Comparison of ENCODE assay signal across 12 mouse cellular contexts in genomic region chr2:145457106-145457747, GRCm38 (mm10).
DNase-seq lines count a peak whose midpoint lies in the region; ATAC-seq and TF ChIP-seq lines count a peak whose summit lies in the region.
"Had no signal": no experiment of that assay in that cellular context is flagged by ENCODE, and none has a peak within 500 bp of the region (broad histone marks: within the 10 kb centered on the region; RNA-seq: fewer than 3 reads in every experiment).

No protein-coding gene starts in this region.

- no peak overlapping the region for H3K4me3 ChIP-seq in kidney, embryonic 15.5 days (replicated peaks)
- no peak overlapping the region for H3K4me3 ChIP-seq in CH12.LX (replicated peaks in 1 of 3; ENCODE audit: low read depth in 2 of 3, low read length in 2 of 3, poor library complexity in 1 of 3)
- H3K4me3 ChIP-seq in midbrain, embryonic 12.5 days = no peak overlapping the region
- H3K4me3 ChIP-seq: forebrain, embryonic 15.5 days had no signal

- WGBS in kidney, embryonic 15.5 days = 51% methylated on average over 8 of the region's 8 CpGs
- WGBS in midbrain, embryonic 12.5 days = 35% methylated on average over 8 of the region's 8 CpGs

- no peak overlapping the region for H3K27ac ChIP-seq in kidney, embryonic 15.5 days
- H3K27ac ChIP-seq in CH12.LX (ENCODE audit: insufficient read depth, low read depth) = no peak overlapping the region
- H3K27ac ChIP-seq in midbrain, embryonic 12.5 days (replicated peaks) = no peak overlapping the region
- H3K27ac ChIP-seq: forebrain, embryonic 15.5 days had no signal

- H3K4me1 ChIP-seq in kidney, embryonic 15.5 days = no peaks in the 10 kb centered on the region
- no peaks in the 10 kb centered on the region for H3K4me1 ChIP-seq in CH12.LX (ENCODE audit: control insufficient read depth in 1 of 2, insufficient read depth in 2 of 2)
- H3K4me1 ChIP-seq in midbrain, embryonic 12.5 days = no peaks in the 10 kb centered on the region

- no peak for TF ChIP-seq EP300 in CH12.LX (IDR thresholded peaks at IDR 0.05; ENCODE audit: low read length)

- no peaks in the 10 kb centered on the region for H3K9me3 ChIP-seq in kidney, embryonic 15.5 days (replicated peaks)
- no peaks in the 10 kb centered on the region for H3K9me3 ChIP-seq in CH12.LX (replicated peaks; ENCODE audit: low read length)
- H3K9me3 ChIP-seq in midbrain, embryonic 12.5 days = no peaks in the 10 kb centered on the region
- H3K9me3 ChIP-seq: forebrain, embryonic 15.5 days had no signal

- in situ Hi-C loops in CH12.LX (cut with MboI; ENCODE audit: low pct_ligation_motif_present, low pct_unique_long_range_greater_than_20kb, low sequenced_read_pairs) = no loop called here

- 0 out of 2 replicates have a peak, but pooled peaks have one; percentile 15 for ATAC-seq in kidney, embryonic 15.5 days (replicated peaks; ENCODE audit: low FRiP score)
- ATAC-seq in midbrain, embryonic 12.5 days (ENCODE audit: low FRiP score, low read depth) = 0 out of 2 replicates have a peak, but pooled peaks have one; percentile 38
- ATAC-seq: forebrain, embryonic 15.5 days had no signal

- H3K79me2 ChIP-seq in CH12.LX (replicated peaks; ENCODE audit: control insufficient read depth, extremely low read depth, insufficient read depth, poor library complexity, severe bottlenecking) = no peaks in the 10 kb centered on the region

- no peak for TF ChIP-seq POLR2A in CH12.LX (IDR thresholded peaks at IDR 0.05; ENCODE audit: low read depth, low read length)

- dilution Hi-C loops in CH12.LX (cut with MboI; ENCODE audit: extremely low pct_ligation_motif_present, extremely low pct_unique_long_range_greater_than_20kb, low sequenced_read_pairs) = no loop called here

- no peak overlapping the region for H3K4me2 ChIP-seq in kidney, embryonic 15.5 days
- no peak overlapping the region for H3K4me2 ChIP-seq in CH12.LX (ENCODE audit: insufficient read depth, low read depth, poor library complexity, severe bottlenecking)
- H3K4me2 ChIP-seq in midbrain, embryonic 12.5 days (replicated peaks) = no peak overlapping the region
- H3K4me2 ChIP-seq: forebrain, embryonic 15.5 days had no signal

- no peaks in the 10 kb centered on the region for H3K27me3 ChIP-seq in kidney, embryonic 15.5 days
- H3K27me3 ChIP-seq in CH12.LX (replicated peaks) = peaks cover 8% of the 10 kb centered on the region
- no peaks in the 10 kb centered on the region for H3K27me3 ChIP-seq in midbrain, embryonic 12.5 days
- H3K27me3 ChIP-seq: forebrain, embryonic 15.5 days had no signal

- no peak for DNase-seq in kidney, postnatal 4 days
- DNase-seq in CH12.LX (ENCODE audit: extremely low read depth) = peak; percentile 8
- DNase-seq in embryo, embryonic 10 days (ENCODE audit: low spot score) = peak; percentile 64
- DNase-seq in frontal cortex, postnatal 36 days (ENCODE audit: low spot score in 2 of 2) = no peak
- DNase-seq in Muller cell, postnatal 12 days (ENCODE audit: inconsistent ontology term) = no peak
- no peak for DNase-seq in frontal cortex, adult 2 months (ENCODE audit: extremely low spot score in 1 of 2, low spot score in 1 of 2)
- DNase-seq: heart, postnatal 10 days; kidney, postnatal 25 days; thymus, postnatal 25 days had no signal

- no peaks in the 10 kb centered on the region for H3K36me3 ChIP-seq in kidney, embryonic 15.5 days
- no peaks in the 10 kb centered on the region for H3K36me3 ChIP-seq in CH12.LX (replicated peaks in 1 of 2; ENCODE audit: control insufficient read depth in 1 of 2, insufficient read depth in 1 of 2, low read length in 1 of 2)
- H3K36me3 ChIP-seq in midbrain, embryonic 12.5 days = no peaks in the 10 kb centered on the region
- H3K36me3 ChIP-seq: forebrain, embryonic 15.5 days had no signal

- H3K9ac ChIP-seq in kidney, embryonic 15.5 days = no peak overlapping the region
- H3K9ac ChIP-seq in CH12.LX (ENCODE audit: insufficient read depth, low read depth) = no peak overlapping the region
- no peak overlapping the region for H3K9ac ChIP-seq in midbrain, embryonic 12.5 days (replicated peaks)
- H3K9ac ChIP-seq: forebrain, embryonic 15.5 days had no signal

- peak; percentile 42 for TF ChIP-seq RAD21 in CH12.LX (IDR thresholded peaks at IDR 0.05; ENCODE audit: low read depth, low read length)

- TF ChIP-seq CTCF in CH12.LX (conservative IDR thresholded peaks at IDR 0.05 in 1 of 2, IDR thresholded peaks at IDR 0.05 in 1 of 2; ENCODE audit: low read depth in 2 of 2, low read length in 2 of 2) = peak; percentile 34 to 57; a peak in 3 of 4 replicates

TF ChIP-seq in CH12.LX, 34 proteins besides CTCF, POLR2A, EP300 and RAD21:
- no peak for TF ChIP-seq HCFC1 (IDR thresholded peaks at IDR 0.05; ENCODE audit: low read depth, low read length)
- peak; percentile 39 for TF ChIP-seq SMC3 (IDR thresholded peaks at IDR 0.05; ENCODE audit: low read depth, low read length)
TF ChIP-seq in CH12.LX: peak in this region for 1.

Comparison
In these comparisons a context has a peak if more than half of its experiments do, and no peak if none do; other contexts are left out.
1. DNase-seq: peak in CH12.LX (single experiment) and embryo, embryonic 10 days (single experiment); none in kidney, postnatal 4 days (0 of 2), frontal cortex, postnatal 36 days (0 of 2), Muller cell, postnatal 12 days (single experiment) and frontal cortex, adult 2 months (0 of 2).